31 mouse cellular contexts compared by ENCODE assay signal in genomic region chr2:96853797-96854196, GRCm38 (mm10).
"Had no signal": no experiment of that assay in that cellular context is flagged by ENCODE, and none has a peak within 500 bp of the region (broad histone marks: within the 10 kb centered on the region; RNA-seq: fewer than 3 reads in every experiment).

No protein-coding gene starts in this region.

- H3K4me3 ChIP-seq: limb, embryonic 10.5 days; limb, embryonic 12.5 days; limb, embryonic 13.5 days; limb, embryonic 15.5 days; liver, embryonic 12.5 days; liver, embryonic 13.5 days; liver, embryonic 15.5 days; lung, embryonic 15.5 days; megakaryocyte, embryonic 14.5 days; midbrain, embryonic 10.5 days; midbrain, embryonic 12.5 days; midbrain, embryonic 13.5 days; midbrain, embryonic 15.5 days; myocyte; neural tube, embryonic 12.5 days; neural tube, embryonic 13.5 days had no signal

- DNase-seq: left cerebral cortex, postnatal 4 days; liver; liver, embryonic 13.5 days; liver, postnatal 0 days; lung, adult 18-20 months; lung, adult 2 months; lung, embryonic 14.5 days; lung, postnatal 10 days; lung, postnatal 14 days; lung, postnatal 36 days; lung, postnatal 4 days; midbrain, embryonic 14.5 days had no signal

- ATAC-seq: liver, embryonic 12.5 days; liver, postnatal 0 days; lung, postnatal 0 days; midbrain, embryonic 13.5 days; midbrain, embryonic 15.5 days; midbrain, embryonic 16.5 days had no signal

- H3K27ac ChIP-seq: limb, embryonic 10.5 days; limb, embryonic 12.5 days; limb, embryonic 13.5 days; limb, embryonic 15.5 days; liver, embryonic 12.5 days; liver, embryonic 13.5 days; liver, embryonic 14.5 days; liver, embryonic 15.5 days; lung, embryonic 15.5 days; macrophage; midbrain, embryonic 10.5 days; midbrain, embryonic 12.5 days; midbrain, embryonic 13.5 days; midbrain, embryonic 15.5 days; neural tube, embryonic 12.5 days; neural tube, embryonic 13.5 days had no signal
